Mouse (Mus musculus): ENCODE results near the gene Rab31.
A peak's percentile ranks its signal among the peaks of the same experiment; 100 is the strongest.

Gene Rab31

DNA sequence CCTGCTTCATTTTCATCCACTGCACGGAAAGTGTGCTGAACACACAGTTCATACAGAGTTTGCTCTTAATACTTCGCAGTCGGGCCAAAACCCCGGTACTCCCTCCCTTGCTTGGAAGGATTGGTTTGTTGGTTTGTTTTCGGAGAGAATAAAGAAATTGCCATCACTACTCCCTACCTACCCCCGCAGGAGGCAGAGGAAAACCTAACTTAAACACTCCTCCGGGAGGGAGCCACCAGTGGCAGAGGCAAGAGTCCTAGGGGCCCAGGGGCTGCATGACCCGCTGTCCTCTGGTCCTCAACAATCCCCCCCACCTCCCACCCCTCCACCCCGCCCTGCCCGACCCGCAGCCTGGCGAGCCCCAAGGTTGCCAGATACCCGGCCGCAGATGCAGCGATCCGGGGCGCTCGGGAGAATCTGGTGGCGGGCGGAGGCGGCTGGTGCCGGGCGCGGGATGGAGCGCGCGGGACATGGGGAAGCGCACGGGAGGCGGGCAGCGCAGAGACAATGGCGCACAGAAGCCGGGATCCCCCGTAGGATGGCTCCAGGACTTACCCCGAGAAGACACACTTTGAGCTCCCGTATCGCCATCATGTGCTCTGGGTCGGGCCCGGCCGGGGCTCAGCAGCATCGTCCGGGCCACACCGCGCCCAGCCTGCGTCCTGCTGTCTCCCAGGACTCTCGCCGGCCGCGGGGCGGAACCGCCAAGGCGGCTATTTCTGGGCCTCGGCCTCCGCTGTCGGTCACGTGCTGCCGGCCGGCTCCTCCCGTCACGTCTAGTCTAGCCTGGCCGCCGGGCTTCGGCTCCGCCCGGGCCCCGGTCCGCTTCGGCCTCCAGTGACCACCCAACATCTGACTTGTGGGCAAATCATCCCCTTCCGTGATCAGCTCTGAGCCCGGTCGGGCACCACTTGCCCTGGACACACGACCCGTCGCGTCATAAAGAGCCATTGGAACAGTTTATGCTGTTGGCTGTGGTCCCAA lies at the start of gene Rab31:
TSS of gene Rab31 (minus strand) at position 802 of the 984 bp plus-strand sequence.
- DNase-seq (ENCODE audit: low spot score), result peak; percentile 77

DNA sequence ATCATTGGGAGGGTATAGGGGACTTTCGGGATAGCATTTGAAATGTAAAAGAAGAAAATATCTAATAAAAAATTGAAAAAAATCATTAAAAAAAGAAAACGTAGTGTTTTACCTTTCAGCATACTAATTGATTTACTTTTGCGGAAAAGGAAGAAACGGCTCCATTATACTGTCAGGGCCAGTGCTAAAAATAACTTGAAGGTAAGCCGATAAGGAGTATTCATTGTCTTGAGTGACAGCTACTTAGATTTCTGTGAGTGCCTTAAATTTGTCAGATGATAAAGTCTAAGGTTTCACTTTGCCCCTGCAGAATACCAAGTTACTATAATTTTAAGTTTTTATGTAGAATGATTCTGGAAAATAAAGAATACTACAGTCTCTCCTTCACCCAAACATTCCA lies 47.6 kb upstream of the Rab31 start:
- DNase-seq (ENCODE audit: low spot score), result no peak

DNA sequence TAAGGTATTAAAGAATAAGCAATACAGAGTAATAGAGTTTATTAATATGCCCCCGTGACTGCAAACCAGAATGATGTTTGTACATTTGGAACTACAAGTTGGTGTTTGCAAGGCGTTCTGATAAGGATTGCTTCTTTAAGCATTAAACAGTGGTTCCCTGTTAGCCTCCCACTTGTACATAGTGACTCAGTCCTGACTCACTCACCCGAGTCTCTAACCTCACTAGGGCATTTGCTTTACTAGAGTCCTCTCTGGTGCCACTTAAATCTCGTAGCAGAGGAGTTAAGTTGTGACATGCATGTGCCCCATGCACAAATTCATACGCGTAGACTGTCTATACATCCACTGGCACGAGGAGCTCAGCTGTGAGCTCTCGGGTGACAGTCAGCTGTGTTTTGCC lies 41.2 kb upstream of the Rab31 start:
- no peak for DNase-seq (ENCODE audit: low spot score)

DNA sequence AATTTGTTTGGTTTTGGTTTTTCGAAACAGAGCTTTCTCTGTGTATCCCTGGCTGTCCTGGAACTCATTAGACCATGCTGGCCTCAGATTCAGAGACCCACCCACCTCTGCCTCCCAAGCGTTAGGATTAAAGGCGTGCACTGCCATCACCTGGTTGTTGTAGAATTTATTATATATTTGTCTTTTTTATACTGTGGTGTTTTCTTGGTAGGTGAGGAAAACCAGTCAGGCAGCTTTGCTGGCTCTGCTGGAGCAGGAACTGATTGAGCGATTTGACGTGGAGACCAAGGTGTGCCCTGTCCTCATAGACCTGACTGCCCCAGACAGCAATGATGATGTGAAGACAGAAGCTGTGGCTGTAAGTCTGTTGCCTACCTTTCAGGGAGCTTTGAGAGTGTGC lies 38.5 kb upstream of the Rab31 start:
- no peak for DNase-seq (ENCODE audit: low spot score)

DNA sequence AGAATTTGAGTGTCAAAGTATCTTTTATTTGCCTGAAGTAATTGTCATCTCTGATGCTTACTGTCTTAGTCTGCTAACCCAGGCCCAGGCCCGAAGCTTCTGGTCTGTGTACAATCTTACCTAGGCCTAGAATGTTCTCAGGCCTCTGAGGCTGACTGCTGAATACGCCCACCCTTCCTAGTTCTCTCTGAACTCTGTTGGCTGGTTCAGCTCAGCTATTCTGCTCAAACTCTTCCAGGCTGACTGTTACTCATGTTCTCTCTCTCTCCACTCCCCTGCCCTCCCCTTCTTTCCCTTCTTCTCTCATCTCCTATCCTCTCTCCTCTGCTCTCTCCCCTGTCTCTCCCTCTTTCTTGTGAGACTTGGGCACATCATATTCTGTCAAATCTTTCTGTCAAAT lies 33.9 kb upstream of the Rab31 start:
- no peak for DNase-seq (ENCODE audit: low spot score)

DNA sequence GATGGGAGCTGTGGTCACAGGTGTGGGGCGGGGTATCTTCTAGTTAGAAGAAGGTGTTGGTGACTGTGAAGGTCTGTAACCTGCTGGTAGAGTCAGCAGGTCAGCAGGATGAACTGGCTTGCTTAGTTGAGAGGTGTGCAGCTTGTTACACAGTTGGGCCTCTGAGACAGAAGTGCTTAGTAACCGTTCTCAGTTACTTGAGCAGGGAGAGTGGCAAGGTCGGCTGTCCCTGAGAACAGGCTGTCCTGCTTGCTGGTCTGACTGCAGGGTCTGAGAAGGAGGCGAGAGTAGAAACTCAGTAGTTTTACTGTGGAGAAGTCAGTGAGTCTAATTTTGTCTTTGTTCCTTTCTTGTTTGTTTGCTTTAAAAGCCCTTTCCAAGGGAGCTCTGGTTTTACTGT lies 33.4 kb upstream of the Rab31 start:
- DNase-seq (ENCODE audit: low spot score), result no peak

DNA sequence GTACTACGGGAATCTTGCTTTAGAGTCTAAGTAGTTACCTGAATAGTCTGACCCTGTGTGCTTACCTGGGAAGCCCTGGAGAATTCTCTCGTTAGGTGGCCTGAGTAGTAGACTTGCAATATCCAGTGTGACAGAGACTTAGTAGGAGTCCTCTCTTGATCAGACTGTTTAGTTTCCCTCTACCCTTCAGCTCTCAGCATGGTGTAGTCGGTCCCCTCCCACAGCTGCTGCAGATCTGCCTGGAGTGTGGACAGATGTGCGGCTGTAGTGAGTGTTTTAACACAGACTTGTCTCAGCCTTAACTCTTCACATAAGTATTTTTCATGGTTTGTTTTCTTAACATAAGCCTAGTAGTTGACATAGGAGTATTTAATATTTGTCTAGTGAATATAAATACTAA lies 29.5 kb upstream of the Rab31 start:
- no peak for DNase-seq (ENCODE audit: low spot score)

DNA sequence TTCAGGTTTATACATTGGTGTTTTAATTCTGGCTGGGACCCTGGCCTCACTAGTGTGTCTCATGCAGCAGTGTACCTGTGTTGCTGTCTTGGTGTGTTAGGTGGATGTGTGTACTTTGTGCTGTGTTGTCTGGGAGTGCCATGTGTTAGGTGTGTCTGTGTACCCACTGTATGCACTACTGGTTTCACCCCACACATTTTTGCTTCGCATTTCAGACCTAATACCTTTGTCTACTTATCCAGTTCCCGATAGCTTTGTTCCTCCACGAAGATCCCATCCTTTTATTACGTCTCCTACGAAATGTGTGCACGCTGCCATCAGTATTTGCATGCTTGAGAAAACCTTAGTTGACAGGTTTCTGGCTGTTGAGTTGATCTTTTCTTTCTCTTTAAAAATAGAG lies 27.9 kb upstream of the Rab31 start:
- DNase-seq (ENCODE audit: low spot score), result no peak

DNA sequence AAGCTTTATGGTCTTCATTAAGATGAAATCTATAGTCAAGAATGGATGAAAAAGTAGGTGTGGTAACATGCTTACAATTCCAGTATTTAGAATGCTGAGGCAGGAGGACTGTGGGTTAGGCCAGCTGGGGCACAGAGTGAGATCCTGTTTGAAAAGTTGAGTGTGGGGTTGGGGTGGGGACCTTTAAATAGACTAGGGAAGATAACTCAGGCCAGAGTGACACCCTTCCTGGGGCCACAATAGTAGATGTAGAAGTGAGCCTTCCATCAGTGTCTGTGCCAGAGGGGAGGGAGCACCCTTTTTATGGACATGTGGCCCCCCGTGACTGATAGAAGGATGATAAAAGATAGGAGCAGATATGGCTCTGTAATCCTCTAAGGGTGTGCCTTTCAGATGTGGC lies 26.8 kb upstream of the Rab31 start:
- DNase-seq (ENCODE audit: low spot score), result no peak

DNA sequence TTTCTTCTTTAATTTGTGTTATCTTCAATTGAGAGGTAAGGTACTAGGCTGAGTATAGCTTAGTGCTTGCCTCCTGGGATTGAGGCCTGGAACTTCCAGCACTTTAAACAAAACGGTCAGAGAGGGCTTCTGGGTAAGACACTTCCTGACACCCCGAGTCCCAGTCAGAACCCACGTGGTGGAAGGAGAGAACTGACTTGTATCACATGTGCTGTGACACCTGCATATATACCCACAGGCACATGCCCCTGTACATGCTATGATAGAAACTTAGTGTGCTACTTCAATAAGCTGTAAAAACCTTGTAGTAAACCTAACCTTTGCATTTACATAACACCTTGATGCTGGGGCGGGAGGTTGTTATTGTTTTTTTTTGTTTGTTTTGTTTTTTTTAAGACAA lies 25.9 kb upstream of the Rab31 start:
- DNase-seq (ENCODE audit: low spot score), result no peak

DNA sequence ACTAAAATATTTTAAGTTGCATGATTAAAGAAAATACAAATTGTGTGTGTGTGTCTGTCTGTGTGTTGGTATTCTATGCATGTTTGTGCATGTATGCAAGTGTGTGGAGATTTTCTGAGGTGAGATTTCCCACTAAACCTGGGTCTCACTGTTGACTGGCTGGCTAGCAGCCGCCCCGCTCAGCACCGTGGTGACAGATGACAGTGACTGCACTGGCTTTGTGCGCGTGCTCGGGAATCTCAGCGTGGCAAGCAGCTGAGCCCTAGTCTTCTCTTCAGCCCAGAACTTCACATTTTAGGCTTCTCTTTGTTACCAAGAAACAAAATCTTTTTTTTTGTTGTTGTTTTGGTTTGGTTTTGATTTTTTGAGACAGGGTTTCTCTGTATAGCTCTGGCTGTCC lies 23.5 kb upstream of the Rab31 start:
- DNase-seq (ENCODE audit: low spot score), result no peak

DNA sequence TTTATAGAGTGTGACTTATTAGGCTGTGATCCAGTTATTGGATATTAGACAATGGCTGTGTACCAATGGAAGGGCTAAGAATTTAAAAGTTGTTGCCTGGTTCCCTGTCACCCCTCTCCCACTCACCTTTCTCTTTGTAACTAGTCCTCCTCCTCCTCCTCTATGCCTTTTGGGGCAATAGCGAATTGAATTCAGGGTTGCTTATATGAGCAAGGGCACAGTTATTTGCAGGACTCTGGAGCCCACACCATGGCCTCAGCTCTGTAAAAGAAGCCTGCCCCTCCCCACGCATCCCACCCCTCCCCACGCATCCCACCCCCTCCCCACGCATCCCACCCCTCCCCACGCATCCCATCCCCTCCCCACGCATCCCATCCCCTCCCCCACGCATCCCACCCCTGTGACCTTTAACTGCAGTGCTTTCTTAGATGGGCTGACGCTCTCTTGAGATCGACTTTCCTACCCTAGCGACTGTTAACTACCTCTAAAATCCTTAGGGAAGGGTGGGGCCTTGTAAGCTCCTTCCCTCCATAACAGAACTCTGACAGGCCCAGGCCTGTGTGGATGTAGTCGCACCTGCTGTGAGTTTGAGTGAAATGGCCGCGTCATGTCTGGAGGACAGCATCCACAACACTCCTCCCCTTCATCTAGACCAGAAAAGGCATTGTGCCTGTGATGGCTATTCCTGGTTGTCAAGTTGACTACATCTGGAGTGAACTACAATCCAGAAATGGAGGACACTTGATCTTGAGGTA lies 21.7 kb upstream of the Rab31 start:
- DNase-seq (ENCODE audit: low spot score), result no peak

DNA sequence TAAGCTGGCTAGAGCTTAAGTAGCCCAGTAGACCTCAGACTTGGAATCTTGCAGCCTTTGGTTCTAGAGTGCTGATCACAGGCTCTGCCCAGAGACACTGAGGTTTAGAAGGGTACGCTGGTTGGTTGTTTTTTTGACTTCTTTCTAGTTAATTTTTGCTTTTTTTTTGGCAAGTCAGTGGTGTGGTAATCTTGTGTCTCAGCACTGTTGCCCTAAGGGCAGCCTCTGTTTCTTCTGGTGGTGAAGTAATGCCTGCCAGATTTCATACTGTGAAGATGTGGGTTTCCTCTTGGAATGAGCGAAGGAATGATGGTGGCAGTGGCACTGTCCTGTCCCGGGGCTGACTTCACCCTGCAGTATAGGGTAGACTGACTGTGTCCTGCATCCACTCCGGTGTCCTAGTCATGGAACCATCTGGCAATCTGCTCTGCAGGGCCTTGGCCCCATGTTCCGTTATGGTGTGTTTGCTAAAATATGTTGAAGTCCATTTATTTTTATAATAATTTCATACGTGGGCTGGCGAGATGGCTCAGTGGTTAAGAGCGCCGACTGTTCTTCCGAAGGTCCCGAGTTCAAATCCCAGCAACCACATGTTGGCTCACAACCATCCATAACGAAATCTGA lies 20.9 kb upstream of the Rab31 start:
- DNase-seq (ENCODE audit: low spot score), result no peak

DNA sequence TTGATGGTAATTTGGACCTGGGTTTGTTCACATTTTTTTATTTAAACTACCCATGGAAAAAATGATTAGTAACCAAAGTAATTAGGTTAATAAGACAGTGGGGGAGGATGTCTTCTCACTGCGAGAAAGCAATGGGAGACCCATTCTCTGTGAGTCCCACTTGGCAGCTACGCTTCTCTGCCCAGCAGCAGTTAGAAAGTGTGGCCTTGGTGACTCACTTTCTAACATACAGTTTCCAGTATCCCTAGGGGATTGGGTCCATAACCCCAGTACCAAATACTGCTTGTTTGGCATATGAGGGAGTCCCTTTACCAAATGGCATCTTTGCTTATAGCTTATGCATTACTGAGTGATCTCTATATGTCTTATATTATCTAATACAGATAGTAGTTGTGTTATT lies 18.6 kb upstream of the Rab31 start:
- DNase-seq (ENCODE audit: low spot score), result no peak

DNA sequence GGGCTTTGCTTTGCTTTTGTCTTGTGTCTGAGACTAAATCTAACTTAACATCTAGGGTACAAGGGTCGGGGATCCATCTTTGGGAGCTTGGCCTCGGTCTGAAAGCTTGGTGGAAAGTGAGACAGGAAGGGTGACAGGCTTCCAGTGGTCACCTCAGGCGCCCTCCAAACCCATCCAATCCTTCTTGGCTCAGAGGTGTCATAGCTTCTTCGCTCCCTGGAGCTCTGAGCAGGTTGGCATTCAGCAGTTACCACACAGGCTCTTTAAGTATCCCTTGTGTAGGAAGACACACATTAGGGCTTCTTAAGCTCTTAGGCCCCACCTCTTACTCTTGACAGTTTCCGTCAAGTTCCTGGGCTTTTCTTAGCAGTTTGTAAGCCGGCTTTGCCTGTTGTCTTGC lies 17.0 kb upstream of the Rab31 start:
- DNase-seq (ENCODE audit: low spot score), result no peak

DNA sequence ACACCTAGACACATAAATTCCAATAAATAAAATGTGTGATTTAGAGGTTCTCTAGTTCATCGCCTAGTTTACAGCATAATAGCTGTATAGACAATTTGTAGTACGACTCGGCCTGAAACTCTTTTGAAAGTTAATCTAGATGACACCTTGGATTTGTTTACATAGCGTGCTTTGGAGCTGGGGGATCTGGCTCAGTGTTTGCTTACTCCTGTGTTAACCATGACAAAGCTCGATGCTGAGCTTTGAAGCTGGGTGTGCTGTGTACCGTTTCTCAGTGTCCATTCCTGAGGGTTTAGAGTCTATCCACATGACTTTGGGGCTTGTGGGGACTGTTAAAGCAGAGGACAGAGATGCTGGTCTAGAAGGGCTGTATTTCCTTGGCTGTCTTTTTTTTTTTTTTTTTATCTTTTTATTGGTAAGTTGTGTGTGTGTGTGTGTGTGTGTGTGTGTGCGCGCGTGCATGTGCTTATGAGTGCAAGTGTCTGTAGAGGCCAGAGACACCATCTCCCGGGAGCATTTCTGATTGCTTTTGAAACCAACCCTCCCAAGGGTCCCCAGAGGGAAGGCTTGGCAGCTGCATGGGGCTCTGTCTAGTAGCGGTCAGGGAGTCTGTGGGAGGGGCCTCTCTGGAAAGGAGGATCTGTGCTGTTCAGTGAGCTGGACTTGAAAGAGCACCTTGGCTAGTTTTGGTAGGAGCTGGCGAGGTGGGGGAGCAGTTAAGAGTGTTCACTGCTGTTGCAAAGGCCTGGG lies 16.2 kb upstream of the Rab31 start:
- DNase-seq (ENCODE audit: low spot score), result no peak

DNA sequence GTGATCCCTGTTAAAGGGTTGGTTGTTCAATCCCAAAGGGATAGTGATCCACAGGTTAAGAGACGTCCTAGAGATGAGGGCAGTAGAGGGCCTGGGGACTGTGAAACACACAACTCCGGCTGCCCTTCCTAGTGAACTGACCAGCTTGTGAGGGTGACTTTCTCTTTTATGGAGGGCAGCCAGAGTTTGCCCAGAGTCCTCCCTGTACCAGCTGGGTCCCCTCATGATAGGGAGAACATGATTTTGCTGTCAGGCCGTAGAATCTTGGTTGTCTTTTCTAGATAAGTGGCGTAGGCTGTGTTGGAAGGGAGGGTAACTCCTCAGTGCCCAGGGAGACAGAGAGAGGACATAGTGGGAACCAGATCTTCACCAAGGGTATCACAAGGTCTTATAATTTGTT lies 14.7 kb upstream of the Rab31 start:
- DNase-seq (ENCODE audit: low spot score), result no peak

DNA sequence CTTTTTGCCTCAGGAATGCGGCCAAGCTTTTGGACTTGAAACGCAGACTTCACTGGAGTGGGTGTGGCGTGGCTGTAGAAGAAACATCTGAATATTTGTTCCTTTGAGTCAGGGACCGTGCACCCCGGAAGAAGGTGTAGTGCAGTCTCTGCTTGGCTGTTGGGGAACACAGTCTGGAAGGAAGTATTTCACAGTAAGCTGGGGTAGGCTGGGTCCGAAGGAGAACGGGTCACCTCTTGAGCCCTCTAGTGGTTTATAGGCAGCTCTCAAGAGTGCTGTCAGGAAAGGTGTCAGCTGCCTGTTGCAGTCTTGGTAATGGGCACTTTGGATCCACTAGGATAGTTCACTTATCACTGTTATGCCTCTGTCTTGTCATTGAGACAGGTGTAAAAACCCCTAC lies 13.7 kb upstream of the Rab31 start:
- DNase-seq (ENCODE audit: low spot score), result peak; percentile 18

DNA sequence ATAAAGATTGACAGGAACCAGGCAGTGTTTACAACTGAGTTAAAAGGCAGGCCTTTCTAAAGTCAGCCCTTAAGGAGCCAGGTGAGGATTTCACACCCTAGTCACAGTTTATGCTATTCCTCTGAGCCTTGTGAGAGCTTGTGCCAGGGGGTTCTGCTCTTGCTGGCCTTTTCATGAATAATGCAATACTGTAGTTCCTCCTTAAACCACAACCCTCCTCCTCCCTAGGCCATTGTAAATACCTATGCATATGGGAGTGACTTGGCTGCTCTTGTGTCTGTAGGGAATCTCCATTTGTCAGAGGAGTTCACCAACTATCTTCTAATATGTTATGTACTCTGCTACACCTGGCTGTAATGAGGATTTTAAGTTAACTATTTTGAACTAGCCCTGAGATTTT lies 13.2 kb upstream of the Rab31 start:
- no peak for DNase-seq (ENCODE audit: low spot score)

DNA sequence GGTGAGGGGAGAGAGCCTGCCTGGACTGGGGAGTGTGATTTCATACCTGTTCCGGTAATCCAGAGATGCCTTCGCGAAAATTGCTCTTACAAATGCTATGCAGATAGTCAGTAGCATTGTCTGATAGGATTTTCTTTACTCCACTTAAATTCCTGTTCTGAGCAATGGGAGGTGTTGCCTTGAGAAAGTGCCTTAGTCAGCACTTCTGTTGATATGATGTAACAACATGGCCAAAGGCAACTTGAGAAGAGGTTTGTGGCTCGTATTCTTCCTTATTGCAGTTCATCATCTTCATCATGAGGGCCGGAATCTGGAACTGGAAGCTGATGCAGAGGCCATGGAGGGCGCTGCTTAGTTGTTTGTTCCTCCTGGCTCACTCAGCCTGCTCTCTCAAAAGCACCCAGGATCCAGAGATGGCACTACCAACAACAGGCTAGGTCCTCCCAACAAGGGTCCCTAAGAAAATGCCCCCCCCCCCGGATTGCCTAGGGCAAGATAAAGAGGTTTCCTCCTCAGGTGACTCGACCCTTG lies 12.1 kb upstream of the Rab31 start:
- DNase-seq (ENCODE audit: low spot score), result peak; percentile 33

DNA sequence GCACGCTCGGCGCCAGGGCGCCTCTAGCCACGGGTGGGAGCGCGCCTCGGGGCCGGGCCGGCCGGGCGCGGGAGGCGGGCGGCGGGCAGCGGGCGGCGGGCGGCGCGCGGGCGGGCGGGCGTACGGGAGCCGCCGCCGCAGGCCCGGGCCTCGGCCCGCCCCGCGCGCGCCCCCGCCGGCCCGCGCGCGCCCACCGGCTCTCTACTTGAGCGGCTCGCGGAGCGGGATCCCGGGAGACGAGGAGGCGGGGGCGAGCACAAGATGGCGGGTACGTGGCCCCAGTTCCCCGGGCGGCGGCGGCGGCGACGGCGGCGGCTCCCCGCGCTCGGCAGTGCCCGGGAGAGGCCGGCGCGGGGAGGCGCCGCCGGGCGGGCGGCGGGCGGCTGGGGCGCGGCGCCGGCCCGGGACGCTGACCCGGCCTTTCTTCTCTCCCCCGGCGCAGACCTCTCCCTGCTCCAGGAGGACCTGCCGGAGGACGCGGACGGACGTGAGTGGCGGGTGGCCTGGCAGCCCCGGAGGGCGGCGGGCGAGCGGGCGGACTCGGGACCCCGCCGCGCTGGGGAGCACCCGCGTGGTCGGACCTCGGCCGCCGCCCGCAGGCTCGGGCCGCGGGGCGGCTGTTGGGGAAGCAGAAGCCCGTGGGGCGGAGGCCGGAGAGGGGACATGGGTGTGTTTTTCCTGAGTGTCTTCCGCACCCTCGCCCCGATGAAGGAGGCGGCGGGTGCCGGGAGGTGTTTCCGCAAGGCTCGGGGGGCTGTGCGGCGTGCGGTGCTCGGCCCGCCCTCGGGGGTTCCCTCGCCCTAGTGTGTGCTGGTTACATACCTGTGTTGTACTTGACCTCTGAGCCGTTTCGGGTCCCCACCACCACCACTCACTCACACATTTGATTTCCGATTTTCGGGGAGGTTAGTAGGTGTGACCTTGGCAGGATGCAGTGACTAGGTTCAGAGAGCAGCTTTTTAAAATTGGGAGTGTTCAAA lies 10.9 kb upstream of the Rab31 start:
- DNase-seq (ENCODE audit: low spot score), result peak; percentile 83

All from embryo, embryonic 10.5 days (tissue).